Mouse (Mus musculus) kidney, adult 11 months (tissue): ENCODE measurements around the gene Cdh7.
"Not testable (repeated sequence)": the region's sequence is repeated elsewhere in the genome, so short reads cannot be mapped to it uniquely, and the experiment has no call there.

Experiments
- DNase-seq: peaks from one replicate; pipeline ENCODE4 v3.0.0; 2022

Cdh7 gene

DNA sequence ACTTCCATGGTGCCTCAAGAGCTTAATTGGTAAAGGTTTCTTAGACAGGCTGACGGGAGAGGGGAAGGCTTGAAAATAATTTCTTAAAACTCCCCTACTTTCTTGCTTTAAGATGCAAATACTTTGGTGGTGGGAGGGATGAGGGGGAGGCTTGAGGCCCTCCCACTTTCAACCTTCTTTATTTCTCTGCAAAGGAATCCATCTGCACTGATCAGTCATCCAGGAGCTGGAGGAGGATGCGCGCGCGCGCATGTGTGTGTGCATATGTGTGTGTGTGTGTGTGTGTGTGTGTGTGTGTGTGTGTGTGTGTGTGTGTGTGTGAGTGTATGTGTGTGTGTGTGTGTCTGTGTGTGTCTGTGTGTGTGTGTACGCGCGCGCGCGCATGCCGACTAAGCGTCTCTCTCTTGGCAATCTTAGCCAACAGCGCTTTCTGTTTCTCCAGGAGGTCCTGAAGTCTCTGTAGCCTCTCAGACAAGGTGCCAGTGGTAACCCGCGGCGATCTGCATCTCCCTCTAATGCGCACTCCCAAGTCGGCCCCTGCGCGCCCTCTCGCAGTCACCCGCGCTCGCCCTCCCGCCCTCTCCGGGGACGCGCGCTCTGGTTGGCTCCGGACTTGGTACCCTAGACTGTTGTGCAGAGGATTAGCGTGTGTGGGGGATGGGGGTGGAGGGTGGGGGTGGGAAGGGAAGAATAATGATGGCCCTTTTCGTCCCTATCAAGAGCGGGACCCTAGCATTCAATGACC, at the start of gene Cdh7:
TSS of gene Cdh7 (plus strand) at position 368 of the 745 bp plus-strand sequence.
- DNase-seq = no peak

DNA sequence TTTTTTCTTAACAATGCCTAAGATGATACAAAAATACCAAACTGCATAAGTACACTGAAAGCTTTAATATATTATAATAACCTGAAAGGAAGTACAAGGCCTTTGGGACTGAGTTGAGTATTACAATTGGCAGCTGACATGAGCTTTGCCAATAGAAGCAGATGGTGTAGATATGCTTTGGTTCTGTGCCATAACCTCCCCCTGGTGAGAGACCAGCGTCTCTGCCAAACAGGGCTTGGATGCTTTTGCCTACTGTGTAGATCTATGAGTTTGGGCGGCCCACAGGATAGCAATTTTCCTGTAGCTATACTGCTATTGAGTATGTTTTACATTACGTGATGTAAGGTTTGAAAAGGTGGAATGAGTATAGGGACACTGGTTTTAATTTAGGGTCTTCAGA, 49.6 kb upstream of the Cdh7 start:
- no peak for DNase-seq

DNA sequence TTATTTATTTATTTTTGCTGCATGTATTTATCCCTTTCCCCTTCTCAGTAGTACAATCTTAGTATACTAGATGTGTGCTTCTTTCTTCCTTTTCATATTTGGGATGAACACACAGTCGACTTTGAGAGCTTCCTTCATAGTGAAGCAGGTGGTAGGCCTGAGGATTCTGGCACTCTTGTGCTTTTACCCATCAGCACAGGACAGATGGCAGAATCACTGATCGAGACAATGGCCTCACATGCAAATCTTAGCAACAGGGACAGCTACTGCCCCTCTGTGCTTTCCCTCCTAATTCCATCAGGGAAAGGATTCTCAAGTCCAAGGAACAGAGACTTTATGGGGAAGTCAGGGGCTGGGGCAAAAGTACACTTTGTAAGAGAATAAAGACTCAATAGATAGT, 33.7 kb upstream of the Cdh7 start:
- no peak for DNase-seq

DNA sequence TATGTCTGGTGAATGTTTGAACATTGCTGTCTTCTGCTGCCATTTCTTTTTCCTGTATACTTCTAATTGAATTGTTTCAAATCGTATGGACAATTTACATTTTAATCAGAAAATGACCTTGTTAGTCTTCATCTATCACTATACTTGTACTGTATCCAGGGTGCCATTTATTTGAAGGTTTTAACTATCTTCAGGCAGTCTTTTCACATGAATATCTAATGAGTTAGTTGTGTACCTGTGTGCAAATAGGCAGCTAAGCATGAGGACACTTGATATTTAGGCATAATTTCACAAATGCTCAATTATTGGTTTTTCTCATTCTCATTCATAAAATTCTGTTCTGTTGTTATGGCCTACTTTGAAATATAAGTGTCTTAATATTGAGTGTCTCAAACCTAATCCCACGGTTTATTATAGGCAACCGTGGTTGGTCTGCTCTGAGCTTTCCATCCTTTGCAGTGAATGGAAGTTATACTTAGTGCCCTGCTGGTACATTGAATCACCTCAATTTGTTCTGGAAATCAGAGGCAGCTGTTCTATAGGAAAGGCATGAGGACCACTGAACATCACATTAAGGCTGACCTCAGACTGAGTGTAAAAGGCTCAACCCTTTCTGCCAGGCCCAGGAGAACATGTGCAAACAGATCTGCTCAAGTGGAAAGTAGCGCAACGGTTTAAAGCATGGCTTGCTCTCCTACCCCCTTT, 10.4 kb upstream of the Cdh7 start:
- no peak for DNase-seq

DNA sequence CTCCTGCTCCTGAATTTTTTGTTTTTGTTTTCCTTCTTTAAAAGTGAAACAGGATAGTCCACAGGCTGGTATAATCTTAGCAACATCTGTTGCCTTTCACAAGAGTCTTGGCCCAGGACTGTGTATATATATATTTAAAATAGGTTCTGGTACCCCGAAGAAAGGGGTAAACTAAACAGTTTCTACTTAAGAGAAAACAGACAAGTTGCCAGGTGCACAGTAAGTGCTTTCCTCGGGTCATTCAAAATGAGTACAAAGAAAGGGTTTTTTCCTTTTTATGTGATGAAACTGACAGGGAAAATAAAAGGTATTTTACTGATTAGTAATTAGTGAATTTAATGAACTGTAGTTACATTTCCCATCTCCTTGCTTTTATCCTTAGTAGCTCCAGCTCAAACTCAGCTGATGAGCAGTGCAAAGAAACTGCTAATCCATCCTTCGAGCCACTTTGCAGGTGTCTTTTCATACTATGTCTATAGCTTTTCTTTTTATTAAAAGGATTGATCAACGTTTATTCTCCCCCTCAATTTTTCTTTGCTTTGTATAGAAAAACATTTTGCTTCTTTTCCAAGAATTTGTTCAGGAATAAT, 9.7 kb upstream of the Cdh7 start:
- no peak for DNase-seq

DNA sequence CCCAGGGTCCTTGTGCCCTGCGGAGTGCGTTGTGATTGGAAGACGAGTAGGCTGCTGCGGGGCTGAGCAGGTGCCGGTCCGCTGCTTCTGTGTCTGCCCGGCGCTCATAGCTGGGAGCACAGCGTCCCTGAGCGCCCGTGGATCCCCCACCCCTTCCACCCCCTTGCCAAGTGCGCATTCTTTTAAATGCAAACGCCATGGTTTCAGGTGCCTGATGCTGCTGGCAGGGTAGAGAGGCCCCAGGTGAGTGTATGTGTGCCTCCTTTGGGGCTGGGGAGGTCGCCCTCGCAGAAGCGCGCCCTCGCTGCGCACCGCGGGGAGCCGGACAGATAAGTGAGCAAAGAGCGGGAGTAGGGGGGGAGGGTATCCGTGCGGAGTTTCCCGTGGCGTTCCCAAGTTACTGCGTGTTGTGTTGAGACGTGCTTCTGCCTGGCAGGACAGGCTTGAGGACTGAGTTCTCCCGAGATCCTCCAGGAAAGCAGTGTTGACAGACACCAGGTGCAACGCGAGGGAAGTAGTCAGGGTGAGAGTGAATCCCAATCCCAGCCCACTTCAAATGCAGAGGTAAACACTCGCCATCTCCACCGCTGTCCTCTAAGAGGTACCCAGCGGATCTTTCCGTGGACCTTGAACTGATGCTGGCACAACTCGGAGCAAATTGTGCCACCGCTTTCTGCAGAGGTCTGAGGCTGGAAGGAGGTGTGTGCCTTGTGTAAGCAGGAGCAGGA, 742 bp downstream of the Cdh7 start:
- DNase-seq = no peak

DNA sequence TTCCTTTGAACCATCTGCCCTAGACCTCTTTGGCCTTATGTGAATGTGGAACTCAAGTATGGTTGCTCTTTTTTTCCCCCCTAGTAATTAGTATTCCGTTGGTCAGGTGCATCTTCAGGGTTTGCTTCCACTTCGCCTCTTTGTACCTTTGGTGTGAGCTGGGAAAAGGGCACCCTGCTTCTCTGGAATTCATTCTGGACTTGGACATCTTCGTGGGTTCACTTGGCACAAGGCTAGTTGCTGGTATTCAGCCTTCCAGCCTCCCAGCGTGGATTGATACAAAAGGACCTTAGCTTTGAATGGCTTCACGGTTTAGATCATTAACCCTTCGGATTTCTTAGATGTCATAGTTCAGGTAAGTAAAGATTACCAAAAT, 1.3 kb downstream of the Cdh7 start:
- DNase-seq = no peak

DNA sequence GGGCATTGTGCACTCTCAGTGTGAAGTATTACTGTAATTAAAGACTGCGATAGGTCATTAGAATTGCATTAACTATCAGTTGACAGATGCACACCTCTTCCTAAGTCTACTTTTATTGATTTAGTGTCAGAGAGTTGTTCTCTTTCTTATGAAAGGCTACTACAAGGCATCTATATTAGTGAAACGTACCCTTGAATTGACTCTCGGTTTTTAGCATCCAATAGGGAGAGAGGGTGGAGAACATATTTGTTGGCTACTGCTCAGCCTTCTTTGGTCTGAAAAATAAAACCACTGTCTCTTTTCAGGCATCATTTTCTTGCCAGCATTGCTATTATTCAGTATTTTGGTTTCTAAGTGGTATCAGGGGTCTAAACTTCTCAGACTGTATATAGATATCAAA, 2.5 kb downstream of the Cdh7 start:
- no peak for DNase-seq

DNA sequence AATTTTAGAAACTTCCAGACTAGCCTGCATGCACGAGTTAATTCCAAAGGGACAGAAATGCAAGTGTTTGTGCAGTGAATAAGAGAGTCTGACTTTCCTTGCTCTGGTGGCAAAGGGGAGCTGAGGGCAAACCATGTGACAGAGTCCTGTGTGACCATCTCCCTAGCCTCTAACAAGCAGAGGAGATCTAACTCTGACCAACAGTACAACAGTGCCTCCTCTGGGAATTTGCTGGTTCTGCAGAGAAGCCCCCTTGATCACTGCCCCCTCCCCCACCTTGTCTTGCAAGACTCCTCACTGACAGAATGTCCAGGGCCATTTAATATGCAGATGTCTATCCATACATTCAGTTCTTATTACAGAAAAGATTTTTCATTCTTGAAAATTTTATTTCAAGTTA, 3.2 kb downstream of the Cdh7 start:
- no peak for DNase-seq

DNA sequence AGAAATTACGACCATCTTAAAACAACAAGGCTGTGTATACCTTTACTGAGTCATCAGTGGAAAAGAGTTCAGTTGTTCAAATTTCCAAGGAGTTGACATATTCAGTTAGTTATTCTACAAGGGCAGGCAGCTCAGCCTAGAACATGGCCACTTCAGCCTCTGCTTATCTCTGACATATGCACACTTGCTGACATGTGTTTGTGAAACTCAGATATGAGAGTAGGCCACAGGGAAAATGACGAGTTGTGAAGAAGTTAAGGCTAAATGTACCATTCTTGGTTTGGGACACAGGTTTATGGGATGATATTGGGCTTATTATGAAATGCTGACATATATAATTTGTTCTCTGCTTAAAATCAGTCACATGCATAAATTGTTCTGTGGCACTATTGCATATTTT, 7.3 kb downstream of the Cdh7 start:
- no peak for DNase-seq

DNA sequence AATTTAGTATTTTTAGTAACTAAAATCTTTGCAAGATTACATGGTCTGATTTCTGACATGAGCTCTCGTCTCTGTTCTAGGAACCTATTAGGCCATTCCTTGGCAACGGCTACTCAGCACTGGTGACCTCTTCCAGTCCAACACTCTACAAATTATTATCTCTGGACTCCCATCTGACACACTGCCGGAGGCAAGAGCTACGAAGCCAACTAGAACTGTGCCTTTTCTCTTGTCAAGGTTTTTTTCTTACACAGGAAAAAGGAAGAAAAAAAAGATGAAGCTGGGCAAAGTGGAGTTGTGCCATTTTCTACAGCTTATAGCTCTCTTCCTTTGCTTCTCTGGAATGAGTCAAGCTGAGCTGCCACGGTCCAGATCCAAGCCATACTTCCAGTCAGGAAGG, 11.7 kb downstream of the Cdh7 start:
- DNase-seq = no peak

DNA sequence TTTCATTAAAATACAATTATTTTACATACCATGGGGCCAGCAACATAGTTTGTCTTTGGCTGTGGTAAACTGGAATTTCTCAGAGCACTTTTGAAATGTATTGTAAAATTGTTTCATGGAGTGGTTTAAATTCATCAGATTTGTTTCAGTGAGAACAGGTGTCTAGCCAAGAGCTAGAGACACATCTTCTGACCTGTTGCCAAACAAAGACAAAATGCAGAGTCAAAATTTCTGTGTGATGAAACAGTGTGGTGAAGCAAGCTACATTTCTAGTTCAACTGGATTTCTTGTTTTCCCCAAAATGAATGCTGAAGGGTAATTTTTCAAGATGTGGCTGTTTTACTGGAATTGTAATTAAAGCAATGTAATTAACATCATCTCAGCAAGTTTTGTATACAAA, 22.2 kb downstream of the Cdh7 start:
- no peak for DNase-seq

DNA sequence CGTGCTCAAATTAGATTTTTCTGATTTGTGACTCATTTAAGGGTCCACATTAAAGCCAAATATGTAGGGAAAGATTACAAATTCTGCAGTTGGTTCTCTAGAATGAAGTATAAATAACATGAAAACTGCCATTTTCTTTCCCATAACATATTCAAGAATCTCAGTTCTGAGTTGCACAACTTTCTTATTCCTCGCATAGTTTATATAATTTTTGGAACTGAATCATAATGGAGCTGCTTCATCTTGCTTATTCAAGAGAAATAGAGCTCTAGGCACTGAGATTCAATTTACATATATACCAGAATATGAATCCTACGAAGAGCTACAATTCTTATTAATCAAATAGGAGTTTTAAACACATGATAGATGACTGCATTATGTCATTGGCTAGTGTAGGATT, 22.8 kb downstream of the Cdh7 start:
- DNase-seq = no peak

DNA sequence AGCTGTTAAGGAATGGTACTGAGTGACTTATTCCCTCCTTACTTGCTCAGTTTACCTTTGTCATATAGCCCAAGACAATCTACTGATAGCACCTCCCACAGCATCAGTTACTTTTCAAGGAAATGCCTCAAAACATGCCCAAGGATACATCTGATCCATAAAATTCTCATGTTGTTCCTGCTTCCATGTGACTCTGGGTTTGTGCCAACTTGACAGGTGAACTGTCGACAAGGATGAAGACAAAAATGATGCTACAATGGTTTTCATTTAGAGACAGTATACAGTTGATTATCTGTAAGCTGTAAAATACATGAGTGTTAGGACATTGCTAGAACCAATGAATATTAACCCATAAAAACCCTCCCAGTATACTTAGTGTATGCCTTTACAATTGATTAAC, 29.9 kb downstream of the Cdh7 start:
- no peak for DNase-seq

DNA sequence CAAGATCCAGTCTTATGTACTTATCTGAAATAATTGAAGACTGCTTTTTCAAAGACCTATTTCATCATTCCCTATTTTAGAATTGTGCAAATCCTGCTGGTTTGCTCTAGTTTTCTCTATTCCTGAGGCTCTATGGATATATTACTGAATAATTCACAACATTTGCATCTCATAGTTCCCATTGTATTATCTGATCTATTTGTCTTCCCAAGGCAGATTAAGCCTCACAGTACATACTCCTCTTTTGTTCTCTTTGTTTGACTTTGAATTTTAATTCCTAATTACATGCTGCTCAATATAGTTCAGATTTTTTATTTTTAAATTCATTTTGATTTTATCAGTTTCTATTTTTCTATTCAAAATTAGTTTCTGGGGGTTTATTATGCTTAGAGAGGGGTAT, 74.1 kb downstream of the Cdh7 start:
- no peak for DNase-seq

DNA sequence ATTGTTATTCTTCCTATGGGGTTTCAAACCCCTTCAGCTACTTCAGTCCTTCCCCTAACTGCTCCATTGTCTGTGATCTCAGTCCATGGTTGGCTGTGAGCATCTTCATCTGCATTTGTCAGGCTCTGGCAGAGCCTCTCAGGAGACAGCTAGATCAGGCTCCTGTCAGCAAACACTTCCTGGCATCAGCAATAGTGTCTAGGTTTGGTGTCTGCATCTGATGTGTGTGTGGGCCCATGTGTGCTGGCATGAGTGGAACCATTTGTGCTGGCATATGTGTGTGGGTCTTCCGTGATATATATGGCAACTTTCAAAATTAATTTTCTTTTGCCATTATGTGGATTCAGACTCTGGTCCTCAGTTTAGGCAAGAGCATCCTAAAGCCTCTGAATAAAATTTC, 85.2 kb downstream of the Cdh7 start:
- no peak for DNase-seq

DNA sequence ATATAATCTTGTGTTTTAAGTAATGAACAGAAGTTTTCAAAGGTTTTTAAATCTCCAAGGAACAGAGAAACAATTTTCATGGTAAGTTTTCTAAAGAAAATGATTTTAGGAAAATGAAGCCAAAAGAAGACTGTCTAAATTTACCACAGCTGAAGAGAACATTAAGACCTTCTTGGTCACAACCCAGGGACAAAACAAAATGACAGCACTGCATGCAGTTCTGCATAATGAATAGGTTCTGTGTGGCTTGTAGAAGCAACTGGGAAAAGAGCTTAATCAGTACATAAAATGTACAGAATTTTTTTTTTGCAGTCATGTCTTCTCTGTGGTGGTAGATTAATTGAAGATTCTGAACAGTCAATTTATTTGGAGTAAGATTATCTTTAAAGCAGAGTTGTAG, 96.2 kb downstream of the Cdh7 start:
- no peak for DNase-seq

DNA sequence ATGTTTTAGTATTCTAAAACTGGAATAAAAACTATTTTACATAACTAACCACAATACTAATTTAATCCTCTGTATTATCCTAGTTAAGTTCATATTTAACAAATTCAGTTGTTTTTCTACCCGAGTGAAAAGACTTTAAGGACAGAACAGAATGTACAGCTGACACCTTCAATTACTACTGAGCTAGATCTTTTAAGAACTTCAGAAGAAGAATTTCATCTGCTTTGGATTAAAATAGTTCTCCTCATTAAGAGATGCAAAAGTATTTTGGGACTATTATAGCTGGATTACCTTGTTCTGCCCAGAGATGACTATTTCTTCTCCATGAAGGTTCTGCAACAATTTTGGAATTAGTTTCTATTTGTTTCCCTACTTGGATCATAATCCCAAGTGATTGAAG, 135.8 kb downstream of the Cdh7 start:
- DNase-seq = no peak

DNA sequence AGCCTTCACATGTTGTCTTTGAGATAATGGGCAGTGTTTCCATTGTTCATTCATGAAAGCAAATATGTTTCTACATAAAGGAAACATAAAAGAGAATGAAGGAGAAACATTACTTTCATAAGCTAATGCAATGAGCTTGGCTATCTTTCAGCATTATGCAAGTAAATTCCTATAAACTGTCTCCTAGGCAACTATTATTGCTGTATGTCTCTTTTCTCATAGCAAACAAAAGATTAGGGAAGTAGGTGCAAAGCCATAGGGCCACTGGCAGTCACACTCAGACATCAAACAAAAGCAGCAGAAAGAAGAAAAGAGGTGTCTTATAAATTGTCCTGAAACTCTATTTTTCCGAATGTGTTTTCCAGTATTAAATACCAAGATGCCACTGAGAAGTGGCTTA, 136.6 kb downstream of the Cdh7 start:
- no peak for DNase-seq

DNA sequence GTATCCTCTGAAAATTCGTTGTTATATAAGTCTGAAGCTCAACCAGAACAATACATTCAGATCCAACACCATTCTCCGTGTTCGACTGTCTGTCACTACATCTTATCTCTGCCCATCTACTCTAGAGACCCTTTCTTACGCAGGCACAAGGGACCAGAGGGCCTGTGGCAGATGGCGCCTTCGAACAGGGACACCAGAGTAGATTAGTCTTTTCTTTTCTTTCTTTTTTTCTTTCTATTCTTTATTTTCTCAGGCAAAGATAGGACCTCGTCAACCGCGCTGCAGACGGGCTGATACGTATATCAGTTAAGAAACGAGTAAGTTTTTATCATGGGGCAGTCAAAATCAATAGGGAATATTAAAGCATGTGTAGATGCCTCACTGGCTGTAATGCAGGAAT, 189.2 kb downstream of the Cdh7 start:
- not testable (repeated sequence) for DNase-seq
